Mouse (Mus musculus): ENCODE measurements at regions not wholly inside any gene's neighbourhood (a gene's known extent, or its start where the extent isn't known, plus 50 kb on each side); places are given as distances from the start of the nearest gene placed in this dataset.

- peak; percentile 21 for DNase-seq (ENCODE audit: low read depth, low spot score)
Measured at GRCm38 (mm10) chr15:18079644-18080043, 739.1 kb upstream of the Cdh10 start.

Data from telencephalon, adult 2 months (tissue).